Mouse (Mus musculus) adrenal gland, adult 8-10 months (tissue): ENCODE results near the gene Rsph3a. TPM values are rescaled to one million over a fixed set of nuclear protein-coding genes. Genes with fewer than 3 reads are reported as not detected.

Experiments used
- total RNA-seq, 4 experiments: library from RNA; stranded (reverse); gene quantifications; 2 replicates each; pipeline ENCODE4 v1.2.4; 2022

The Rsph3a gene
- total RNA-seq, 4 experiments from 2014 or later = 42.4 to 64.2 (median 45.2) TPM

Other genes starting within 250 kb of the Rsph3a start
- 1 to 10 TPM; 4.4 to 7.5 (median 5.8) TPM for gene Fndc1, start 118.3 kb upstream of the Rsph3a start, total RNA-seq
- gene Tagap, start 19.6 kb upstream of the Rsph3a start, total RNA-seq = 1 to 10 TPM; 6.0 to 7.5 (median 6.9) TPM
- gene Gm49673, start 202.2 kb downstream of the Rsph3a start, total RNA-seq = under 1 TPM; 0.40 to 0.99 (median 0.55) TPM
- 10 to 100 TPM; 54.7 to 87.9 (median 79.3) TPM for gene Rnaset2a, start 202.5 kb downstream of the Rsph3a start, total RNA-seq
- gene Fgfr1op, start 219.9 kb downstream of the Rsph3a start, total RNA-seq = 10 to 100 TPM; 25.0 to 29.9 (median 27.9) TPM